Mouse (Mus musculus): Measurements from ENCODE around the gene 4930535I16Rik. TPM values are rescaled to one million over a fixed set of nuclear protein-coding genes. Genes with fewer than 3 reads are reported as not detected.
"Not testable (repeated sequence)": the region's sequence is repeated elsewhere in the genome, so short reads cannot be mapped to it uniquely, and the experiment has no call there.

The 4930535I16Rik gene
- polyA plus RNA-seq (2016; fragmentation: Nextera tagmentation; extraction: Ambion mirVana) = not detected in 2 replicates

DNA sequence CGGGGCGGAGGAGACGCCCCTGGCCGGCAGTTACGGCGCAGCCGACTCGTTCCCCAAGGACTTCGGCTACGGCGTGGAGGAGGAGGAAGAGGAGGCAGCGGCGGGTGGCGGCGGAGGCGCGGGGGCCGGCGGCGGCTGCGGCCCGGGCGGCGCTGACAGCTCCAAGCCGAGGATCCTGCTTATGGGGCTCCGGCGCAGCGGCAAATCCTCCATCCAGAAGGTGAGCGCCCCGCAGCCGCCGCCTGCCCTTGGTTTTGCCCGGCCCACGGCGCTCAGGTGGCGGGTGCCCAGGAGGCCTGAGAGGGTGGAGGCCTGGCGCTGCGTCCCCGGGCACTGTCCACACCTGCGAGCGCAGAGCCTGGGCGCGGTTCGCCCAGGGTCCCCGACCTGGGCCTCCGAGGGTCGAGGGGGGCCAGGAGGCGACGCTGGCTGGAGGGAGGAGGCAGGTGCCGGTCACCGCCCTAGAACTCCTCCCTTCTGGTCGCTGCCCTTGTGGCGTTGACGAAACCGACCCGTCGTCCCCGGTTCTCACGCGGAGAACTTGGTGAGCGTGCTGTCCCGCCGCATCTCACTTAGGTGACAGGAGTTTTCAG is at the start of gene 4930535I16Rik:
Gene 4930535I16Rik (minus strand): TSS at position 475 of the 593 bp plus-strand sequence.
- Histone ChIP-seq H3K36me3 (peaks cover 45% of the 10 kb centered on the region), H3K4me1 (replicated peaks) (peaks cover 26% of the 10 kb centered on the region), H3K9me3 (no peaks in the 10 kb centered on the region), H3K27ac (peak within 1 kb of the TSS; percentile 96), H3K4me3 (peak within 1 kb of the TSS; percentile 94), H3K27me3 (ENCODE audit: insufficient read depth, poor library complexity, severe bottlenecking) (no peaks in the 10 kb centered on the region)
- WGBS = under 1% methylated on average over 59 of the region's 63 CpGs
- DNase-seq (ENCODE audit: low spot score) = no peak

DNA sequence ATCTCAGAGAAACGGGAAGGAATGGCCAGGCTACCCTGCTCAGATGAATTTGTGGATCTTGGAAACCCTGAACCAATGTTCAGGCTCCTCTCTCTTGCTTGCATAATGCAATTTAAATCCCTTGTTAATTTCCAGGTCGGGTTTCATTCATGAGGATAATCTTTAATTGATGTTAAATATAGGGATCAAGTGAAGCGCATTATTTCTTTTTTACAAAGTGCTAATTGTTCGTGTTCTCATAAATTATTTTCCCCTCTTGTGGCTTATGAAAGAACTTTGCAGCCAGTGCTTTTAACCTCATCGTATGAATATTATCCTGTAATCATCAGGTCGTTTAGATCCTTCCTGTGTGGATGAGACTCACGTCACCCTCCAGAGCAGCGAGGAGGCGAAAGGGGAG is 44.9 kb upstream of the 4930535I16Rik start:
- no peak overlapping the region for H3K4me3 ChIP-seq
- no peaks in the 10 kb centered on the region for H3K9me3 ChIP-seq
- H3K36me3 ChIP-seq = no peaks in the 10 kb centered on the region
- WGBS = 83% methylated on average over 9 of the region's 9 CpGs
- H3K27me3 ChIP-seq (ENCODE audit: insufficient read depth, poor library complexity, severe bottlenecking) = peaks cover 29% of the 10 kb centered on the region
- DNase-seq (ENCODE audit: low spot score) = no peak
- H3K4me1 ChIP-seq (replicated peaks) = peaks cover 11% of the 10 kb centered on the region; the same call in 1 of the 2 replicates
- no peak overlapping the region for H3K27ac ChIP-seq

DNA sequence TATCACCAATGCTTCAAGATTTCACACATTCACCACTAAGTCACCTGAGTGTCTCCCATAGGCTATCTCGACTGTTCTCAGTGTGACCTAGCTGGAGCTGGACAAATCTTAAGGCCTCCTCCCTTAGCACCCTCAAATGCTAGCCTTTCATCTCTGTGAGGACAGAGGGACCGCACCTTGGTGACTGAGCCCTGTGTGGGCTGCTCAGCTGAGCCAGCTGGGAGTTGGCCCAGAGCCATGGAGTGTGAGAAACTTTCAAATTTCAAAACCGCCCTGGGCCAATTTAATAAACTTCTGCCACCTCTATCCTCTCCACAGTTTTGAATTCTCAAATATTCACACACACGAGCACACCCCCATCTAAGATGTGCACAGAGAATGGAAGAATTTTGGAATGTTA is 43.1 kb upstream of the 4930535I16Rik start:
- WGBS = 74% methylated on average over 4 of the region's 4 CpGs
- DNase-seq (ENCODE audit: low spot score) = no peak
- no peaks in the 10 kb centered on the region for H3K36me3 ChIP-seq
- peaks cover 47% of the 10 kb centered on the region for H3K27me3 ChIP-seq (ENCODE audit: insufficient read depth, poor library complexity, severe bottlenecking)
- H3K27ac ChIP-seq = no peak overlapping the region
- H3K4me1 ChIP-seq (replicated peaks) = peaks cover 19% of the 10 kb centered on the region
- no peak overlapping the region for H3K4me3 ChIP-seq
- no peaks in the 10 kb centered on the region for H3K9me3 ChIP-seq

DNA sequence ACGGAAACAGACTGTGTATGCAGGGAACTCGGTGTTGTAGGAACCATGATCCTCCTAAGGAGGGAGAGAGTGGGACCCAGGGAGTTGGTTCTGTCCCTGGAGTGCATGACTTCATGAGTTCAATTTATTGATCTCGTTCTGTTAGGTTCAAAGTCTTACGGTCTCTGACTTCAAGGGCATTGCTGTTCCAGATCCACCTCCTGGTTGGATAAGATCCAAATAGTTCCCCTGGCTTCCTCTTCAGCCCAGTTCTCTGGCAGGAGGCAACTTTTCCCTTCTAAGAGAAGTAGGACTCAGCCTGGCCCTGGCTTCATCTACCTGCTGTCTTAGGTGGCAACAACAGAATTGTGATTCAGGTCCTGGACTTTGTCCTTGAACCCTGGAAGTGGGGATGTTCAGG is 40.1 kb upstream of the 4930535I16Rik start:
- Histone ChIP-seq H3K27ac (no peak overlapping the region), H3K4me1 (replicated peaks) (peaks cover 25% of the 10 kb centered on the region), H3K4me3 (no peak overlapping the region), H3K9me3 (no peaks in the 10 kb centered on the region), H3K27me3 (ENCODE audit: insufficient read depth, poor library complexity, severe bottlenecking) (peaks cover 41% of the 10 kb centered on the region), H3K36me3 (no peaks in the 10 kb centered on the region)
- no peak for DNase-seq (ENCODE audit: low spot score)
- WGBS = 71% methylated on average over 4 of the region's 4 CpGs

DNA sequence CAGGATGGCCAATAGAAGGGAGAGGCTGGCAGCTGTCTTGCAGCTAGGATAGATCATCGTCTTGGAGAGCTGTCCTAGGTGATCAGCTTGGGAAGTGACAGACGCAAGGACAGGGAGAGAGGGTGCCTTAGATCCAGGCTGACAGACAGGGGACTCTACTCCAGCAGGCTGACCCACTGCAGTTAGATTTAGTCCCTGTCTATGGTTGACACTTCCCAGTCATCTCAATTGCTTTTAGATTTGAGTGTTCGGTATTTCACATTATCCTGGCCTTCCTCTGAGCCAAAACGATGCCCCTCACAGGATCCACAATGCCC is 39.6 kb upstream of the 4930535I16Rik start:
- WGBS = 53% methylated on average over 4 of the region's 4 CpGs
- Histone ChIP-seq H3K27me3 (ENCODE audit: insufficient read depth, poor library complexity, severe bottlenecking) (peaks cover 41% of the 10 kb centered on the region), H3K36me3 (no peaks in the 10 kb centered on the region), H3K27ac (no peak overlapping the region), H3K4me3 (peak overlapping the region; percentile 39; the same call in 1 of the 2 replicates), H3K9me3 (no peaks in the 10 kb centered on the region), H3K4me1 (replicated peaks) (peaks cover 27% of the 10 kb centered on the region)
- no peak for DNase-seq (ENCODE audit: low spot score)

DNA sequence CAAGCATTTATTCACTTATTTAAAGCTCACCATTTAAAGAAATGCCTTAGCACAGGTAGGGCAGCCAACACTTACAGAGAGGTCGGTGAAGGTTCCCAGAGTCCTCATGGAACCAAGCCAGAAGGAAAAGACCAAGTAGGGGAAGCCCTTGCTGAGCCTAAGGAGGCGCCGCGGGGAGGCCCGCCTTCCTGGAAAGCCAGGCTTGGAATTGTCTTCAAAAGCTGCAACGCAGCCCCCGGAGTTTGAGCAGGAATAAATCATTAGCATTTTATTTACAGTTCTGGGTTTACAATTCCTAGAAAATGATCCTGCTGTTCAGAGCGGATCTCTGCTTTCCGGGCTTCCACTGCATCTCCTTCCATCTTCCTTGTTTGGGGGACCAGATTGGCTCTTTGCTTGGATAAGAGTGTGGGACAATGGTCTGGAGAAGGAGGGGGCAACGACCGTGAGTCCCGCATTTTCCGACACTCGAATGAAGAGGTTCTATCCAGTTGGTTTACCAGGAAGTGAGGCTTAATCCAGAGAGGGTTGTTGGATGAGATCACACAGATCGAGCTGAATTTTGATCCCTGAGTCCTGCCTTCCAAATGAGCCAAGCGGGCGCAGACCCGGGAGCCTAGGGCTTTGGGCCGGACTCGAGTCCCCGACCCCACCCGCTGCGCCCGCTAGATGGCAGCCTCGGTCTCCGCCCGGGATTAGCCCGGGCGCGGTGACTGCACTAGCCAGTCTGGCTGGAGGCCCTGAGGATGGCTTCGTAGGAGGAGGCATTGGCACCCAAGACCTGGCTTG is 39.1 kb upstream of the 4930535I16Rik start:
- Histone ChIP-seq H3K4me1 (replicated peaks) (peaks cover 33% of the 10 kb centered on the region), H3K4me3 (peak overlapping the region; percentile 39), H3K27me3 (ENCODE audit: insufficient read depth, poor library complexity, severe bottlenecking) (peaks cover 41% of the 10 kb centered on the region), H3K9me3 (no peaks in the 10 kb centered on the region), H3K27ac (peak overlapping the region; percentile 56), H3K36me3 (no peaks in the 10 kb centered on the region)
- WGBS = 8% methylated on average over 31 of the region's 31 CpGs
- DNase-seq (ENCODE audit: low spot score) = peak; percentile 90

DNA sequence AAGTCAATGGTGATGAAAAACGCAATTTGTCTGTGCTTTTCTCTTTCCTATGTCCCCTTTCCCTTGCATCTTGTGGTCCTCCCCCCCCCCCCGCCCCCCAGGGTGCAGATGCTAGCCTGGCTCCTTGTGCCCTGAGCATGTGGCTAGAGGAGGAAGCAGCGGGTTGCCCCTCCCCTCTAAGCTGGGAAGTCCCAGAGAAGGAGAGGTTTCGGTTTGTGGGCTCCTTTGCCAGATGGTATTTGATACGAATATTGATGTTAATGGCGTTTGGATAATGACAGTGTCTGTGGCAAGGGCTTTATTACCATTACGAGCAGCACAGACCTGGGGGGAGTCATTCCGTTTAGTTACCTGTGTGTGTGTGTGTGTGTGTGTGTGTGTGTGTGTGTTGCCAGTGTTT is 34.2 kb upstream of the 4930535I16Rik start:
- Histone ChIP-seq H3K4me3 (no peak overlapping the region), H3K27ac (no peak overlapping the region), H3K36me3 (no peaks in the 10 kb centered on the region), H3K27me3 (ENCODE audit: insufficient read depth, poor library complexity, severe bottlenecking) (peaks cover 17% of the 10 kb centered on the region), H3K4me1 (replicated peaks) (peaks cover 31% of the 10 kb centered on the region), H3K9me3 (no peaks in the 10 kb centered on the region)
- WGBS = 50% methylated on average over 8 of the region's 8 CpGs
- no peak for DNase-seq (ENCODE audit: low spot score)

DNA sequence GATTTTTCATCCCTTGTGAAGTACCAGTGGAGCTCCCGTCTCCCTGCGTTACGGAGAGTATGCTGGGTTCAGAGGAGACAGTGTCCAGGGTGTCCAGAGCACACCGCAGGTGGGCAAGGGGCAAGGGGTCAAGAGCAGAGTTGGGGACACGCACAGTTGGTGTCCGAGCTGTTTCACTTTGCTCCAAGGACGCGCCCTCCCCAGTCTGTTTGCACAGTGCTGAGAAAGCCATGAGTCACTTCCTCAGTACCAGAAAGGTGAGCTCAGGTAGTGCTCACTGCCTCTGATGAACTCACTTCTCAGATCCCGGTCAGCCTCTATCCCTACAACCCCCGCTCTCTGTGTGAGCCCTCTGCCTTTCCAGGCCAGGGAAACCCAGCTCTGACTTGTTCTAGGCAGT is 31.8 kb upstream of the 4930535I16Rik start:
- Histone ChIP-seq H3K27me3 (ENCODE audit: insufficient read depth, poor library complexity, severe bottlenecking) (peaks cover 2% of the 10 kb centered on the region; the same call in 1 of the 2 replicates), H3K27ac (no peak overlapping the region), H3K9me3 (no peaks in the 10 kb centered on the region), H3K4me3 (no peak overlapping the region), H3K36me3 (no peaks in the 10 kb centered on the region), H3K4me1 (replicated peaks) (peaks cover 22% of the 10 kb centered on the region)
- WGBS = 74% methylated on average over 10 of the region's 10 CpGs
- DNase-seq (ENCODE audit: low spot score) = no peak

DNA sequence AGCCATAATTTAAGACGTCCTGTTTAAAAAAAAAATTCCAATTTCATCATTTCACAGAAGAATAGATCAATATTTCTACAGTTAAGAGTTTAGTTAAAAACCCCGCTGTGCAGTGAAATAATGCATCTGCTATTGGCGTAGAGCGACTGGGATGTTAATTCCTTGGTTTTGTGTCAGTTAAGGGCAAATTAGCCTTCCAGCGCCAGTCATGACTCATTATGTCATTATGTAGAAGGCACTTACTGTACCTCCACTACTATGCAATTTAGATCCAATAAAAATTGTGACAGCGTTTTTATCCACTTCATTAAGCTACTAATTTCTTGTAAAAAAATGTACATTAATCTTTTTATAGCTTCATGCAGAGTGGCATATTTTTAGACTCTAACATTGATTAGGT is 31.1 kb upstream of the 4930535I16Rik start:
- WGBS = 90% methylated on average over 6 of the region's 6 CpGs
- Histone ChIP-seq H3K27ac (no peak overlapping the region), H3K4me1 (replicated peaks) (peaks cover 22% of the 10 kb centered on the region), H3K27me3 (ENCODE audit: insufficient read depth, poor library complexity, severe bottlenecking) (peaks cover 2% of the 10 kb centered on the region; the same call in 1 of the 2 replicates), H3K4me3 (no peak overlapping the region), H3K36me3 (no peaks in the 10 kb centered on the region), H3K9me3 (no peaks in the 10 kb centered on the region)
- DNase-seq (ENCODE audit: low spot score) = no peak

DNA sequence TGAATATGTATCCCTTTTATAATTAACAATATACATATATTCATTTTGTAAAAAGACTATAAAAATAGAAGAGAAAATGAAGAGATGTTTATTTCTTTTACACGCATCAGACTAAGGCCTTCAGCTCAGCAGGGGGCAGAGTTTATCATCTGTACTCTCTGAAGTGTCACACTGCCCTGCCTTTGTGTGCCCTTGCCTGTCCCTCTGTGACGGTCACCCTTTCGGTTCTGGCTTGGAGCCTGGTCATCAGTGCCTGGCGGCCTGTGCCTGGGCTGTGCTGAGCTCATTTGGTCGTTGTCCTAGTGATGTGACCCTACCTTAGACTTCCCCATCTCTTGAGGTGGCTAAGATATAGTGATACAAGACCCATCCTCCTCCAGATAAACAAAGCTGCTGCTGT is 29.3 kb upstream of the 4930535I16Rik start:
- Histone ChIP-seq H3K36me3 (no peaks in the 10 kb centered on the region), H3K27ac (no peak overlapping the region), H3K4me1 (replicated peaks) (peaks cover 8% of the 10 kb centered on the region), H3K27me3 (ENCODE audit: insufficient read depth, poor library complexity, severe bottlenecking) (peaks cover 2% of the 10 kb centered on the region; the same call in 1 of the 2 replicates), H3K9me3 (no peaks in the 10 kb centered on the region), H3K4me3 (no peak overlapping the region)
- 67% methylated on average over 5 of the region's 5 CpGs for WGBS
- no peak for DNase-seq (ENCODE audit: low spot score)

DNA sequence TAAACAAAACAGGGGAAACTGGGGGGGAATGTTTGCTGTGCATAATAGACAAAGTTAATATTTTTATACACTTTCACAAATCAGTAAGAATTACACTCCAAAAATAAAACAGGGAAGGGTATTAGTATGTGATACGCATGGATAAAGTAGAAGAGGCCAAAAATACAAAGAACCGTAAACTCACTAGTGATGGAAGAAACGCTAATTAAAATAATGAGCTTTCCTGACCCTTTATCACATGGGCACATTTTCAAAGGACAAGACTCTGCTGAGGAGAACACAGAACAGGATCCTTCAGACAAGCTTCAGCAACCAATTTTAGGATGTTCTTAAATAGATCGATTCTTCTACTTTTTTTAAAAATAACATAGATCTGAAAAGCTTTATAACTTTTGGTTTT is 28.9 kb upstream of the 4930535I16Rik start:
- Histone ChIP-seq H3K4me3 (no peak overlapping the region), H3K4me1 (replicated peaks) (peaks cover 5% of the 10 kb centered on the region; the same call in 1 of the 2 replicates), H3K27ac (no peak overlapping the region), H3K27me3 (ENCODE audit: insufficient read depth, poor library complexity, severe bottlenecking) (peaks cover 2% of the 10 kb centered on the region; the same call in 1 of the 2 replicates), H3K9me3 (no peaks in the 10 kb centered on the region), H3K36me3 (no peaks in the 10 kb centered on the region)
- DNase-seq (ENCODE audit: low spot score) = no peak
- 92% methylated on average over 4 of the region's 4 CpGs for WGBS

DNA sequence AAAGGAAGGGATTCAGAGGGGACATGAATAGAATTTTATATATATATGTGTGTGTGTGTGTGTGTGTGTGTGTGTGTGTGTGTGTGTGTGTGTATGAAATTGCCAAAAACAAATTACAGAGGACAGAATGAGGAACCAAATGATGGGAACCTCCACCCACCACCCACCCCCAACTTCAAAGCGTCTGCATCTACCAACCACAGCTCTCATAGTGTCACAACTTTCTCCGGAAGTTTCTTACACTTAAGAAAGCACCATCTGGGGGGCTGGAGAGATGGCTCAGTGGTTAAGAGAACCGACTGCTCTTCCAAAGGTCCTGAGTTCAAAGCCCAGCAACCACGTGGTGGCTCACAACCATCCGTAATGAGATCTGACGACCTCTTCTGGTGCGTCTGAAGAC is 23.1 kb upstream of the 4930535I16Rik start:
- not testable (repeated sequence) for H3K27me3 ChIP-seq (ENCODE audit: insufficient read depth, poor library complexity, severe bottlenecking); H3K4me1 ChIP-seq (replicated peaks); H3K9me3 ChIP-seq; H3K4me3 ChIP-seq; H3K27ac ChIP-seq; DNase-seq (ENCODE audit: low spot score)
- peaks cover 17% of the 10 kb centered on the region for H3K36me3 ChIP-seq
- WGBS = 84% methylated on average over 7 of the region's 7 CpGs

DNA sequence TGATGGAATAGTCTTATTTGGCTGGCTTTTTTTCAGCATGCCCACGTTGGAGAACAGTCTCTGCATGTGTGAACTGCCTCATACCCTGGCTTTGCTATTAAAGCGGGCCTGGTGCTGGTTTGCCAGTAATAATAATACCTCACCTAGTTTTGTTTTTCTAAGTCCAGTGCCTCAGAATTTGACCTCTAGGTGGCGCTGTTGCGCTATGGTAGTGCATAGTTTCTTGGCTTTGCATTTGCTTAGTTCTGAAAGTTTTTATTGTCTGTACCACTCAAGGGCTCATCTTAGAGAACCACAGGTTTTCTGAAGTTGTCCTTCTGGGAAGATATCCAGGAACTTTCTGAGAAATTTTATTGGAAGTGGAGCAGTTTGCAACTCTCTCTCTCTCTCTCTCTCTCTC is 22.0 kb upstream of the 4930535I16Rik start:
- DNase-seq (ENCODE audit: low spot score) = peak; percentile 77
- WGBS = 2% methylated on average over 4 of the region's 4 CpGs
- Histone ChIP-seq H3K4me1 (replicated peaks) (no peaks in the 10 kb centered on the region), H3K27ac (no peak overlapping the region), H3K9me3 (no peaks in the 10 kb centered on the region), H3K36me3 (peaks cover 27% of the 10 kb centered on the region), H3K27me3 (ENCODE audit: insufficient read depth, poor library complexity, severe bottlenecking) (no peaks in the 10 kb centered on the region), H3K4me3 (no peak overlapping the region)

Data from hindbrain, embryonic 10.5 days (tissue).